Mouse (Mus musculus) gastrocnemius, adult 18-20 months (tissue): ENCODE data around the gene Top2a. TPM values are rescaled to one million over a fixed set of nuclear protein-coding genes. Genes with fewer than 3 reads are reported as not detected.

Experiments
- DNase-seq: peaks from one replicate; pipeline ENCODE4 v3.0.0; 2021; ENCODE audit warnings: low spot score
- long read RNA-seq, 2 experiments: library from polyadenylated mRNA; stranded (forward); transcript quantifications; one replicate each; pipeline ENCODE4 v2.0.0; 2021
- total RNA-seq, 2 experiments: library from RNA; stranded (reverse); gene quantifications; 2 replicates each; pipeline ENCODE4 v1.2.3; 2021

Top2a gene
- total RNA-seq = under 1 TPM; 0.09 to 0.21 TPM
- long read RNA-seq, experiment 1 = 0 reads
- long read RNA-seq, experiment 2 = 0 reads

GRCm38 (mm10) chr11:99023500-99024467, at the start of gene Top2a:
TSS of gene Top2a (minus strand) at chr11:99024189.
- DNase-seq = peak; percentile 96

- DNase-seq = no peak
These were observed 49.8 kb upstream of the Top2a start for GRCm38 (mm10) chr11:99073781-99074180.

GRCm38 (mm10) chr11:99071866-99072265, 47.9 kb upstream of the Top2a start:
- no peak for DNase-seq

- no peak for DNase-seq
These were observed 44.5 kb upstream of the Top2a start for GRCm38 (mm10) chr11:99068455-99068854.

- no peak for DNase-seq
These were observed 43.6 kb upstream of the Top2a start for GRCm38 (mm10) chr11:99067591-99067990.

GRCm38 (mm10) chr11:99065979-99066378, 42.0 kb upstream of the Top2a start:
- peak; percentile 90 for DNase-seq

- no peak for DNase-seq
These were observed 41.4 kb upstream of the Top2a start for GRCm38 (mm10) chr11:99065353-99065752.

GRCm38 (mm10) chr11:99063406-99064131, 39.6 kb upstream of the Top2a start:
- DNase-seq = no peak

- DNase-seq = no peak
These were observed 38.7 kb upstream of the Top2a start for GRCm38 (mm10) chr11:99062661-99063060.

GRCm38 (mm10) chr11:99060435-99060834, 36.4 kb upstream of the Top2a start:
- no peak for DNase-seq

GRCm38 (mm10) chr11:99055571-99056452, 31.8 kb upstream of the Top2a start:
- peak; percentile 53 for DNase-seq

GRCm38 (mm10) chr11:99055143-99055542, 31.2 kb upstream of the Top2a start:
- no peak for DNase-seq

GRCm38 (mm10) chr11:99047643-99048042, 23.7 kb upstream of the Top2a start:
- DNase-seq = peak; percentile 65

- DNase-seq = peak; percentile 82
These were observed 23.1 kb upstream of the Top2a start for GRCm38 (mm10) chr11:99047120-99047519.

GRCm38 (mm10) chr11:99045159-99045889, 21.3 kb upstream of the Top2a start:
- DNase-seq = no peak

- DNase-seq = peak; percentile 70
These were observed 20.3 kb upstream of the Top2a start for GRCm38 (mm10) chr11:99044306-99044705.

GRCm38 (mm10) chr11:99043632-99044031, 19.6 kb upstream of the Top2a start:
- DNase-seq = no peak

- DNase-seq = peak; percentile 55
These were observed 18.9 kb upstream of the Top2a start for GRCm38 (mm10) chr11:99042834-99043431.

GRCm38 (mm10) chr11:99041841-99042780, 18.1 kb upstream of the Top2a start:
- DNase-seq = no peak
